Mouse (Mus musculus): Measurements from ENCODE around the gene Tifab. TPM values are rescaled to one million over a fixed set of nuclear protein-coding genes. Genes with fewer than 3 reads are reported as not detected.

Gene Tifab
- 0.49 and 0.52 TPM in 2 replicates for total RNA-seq (2014; rRNA removed)
- polyA plus RNA-seq (2015; fragmentation: Nextera tagmentation; extraction: Ambion mirVana), result 0.64 and 0.76 TPM in 2 replicates

- H3K4me1 ChIP-seq (ENCODE audit: insufficient read depth, low read length), result no peaks in the 10 kb centered on the region
- no peak for DNase-seq (ENCODE audit: low spot score)
- no peaks in the 10 kb centered on the region for H3K9me3 ChIP-seq (ENCODE audit: low read length)
- ATAC-seq (ENCODE audit: low FRiP score), result no peak
- no peaks in the 10 kb centered on the region for H3K27me3 ChIP-seq (ENCODE audit: insufficient read depth, low read length)
- H3K4me2 ChIP-seq (ENCODE audit: low read depth, low read length, poor library complexity, severe bottlenecking), result no peak within 1 kb of the TSS
- H3K27ac ChIP-seq (ENCODE audit: low read depth, low read length), result no peak within 1 kb of the TSS
- no peak within 1 kb of the TSS for H3K4me3 ChIP-seq (ENCODE audit: low read depth, low read length)
- H3K9ac ChIP-seq (replicated peaks; ENCODE audit: low read length, poor library complexity, severe bottlenecking), result no peak within 1 kb of the TSS
- WGBS, result 87% methylated on average over 16 of the region's 16 CpGs
- TF ChIP-seq CTCF (IDR thresholded peaks at IDR 0.05), result no peak
- H3K36me3 ChIP-seq (ENCODE audit: insufficient read depth, low read length), result no peaks in the 10 kb centered on the region
These were observed at the start of gene Tifab for GRCm38 (mm10) chr13:56178416-56179035. Gene Tifab (minus strand): TSS chr13:56178885.

- peaks cover 38% of the 10 kb centered on the region for H3K27me3 ChIP-seq (ENCODE audit: insufficient read depth, low read length)
- H3K4me3 ChIP-seq (ENCODE audit: low read depth, low read length), result no peak overlapping the region
- H3K9me3 ChIP-seq (ENCODE audit: low read length), result no peaks in the 10 kb centered on the region
- WGBS, result 21% methylated on average over 10 of the region's 10 CpGs
- no peak overlapping the region for H3K4me2 ChIP-seq (ENCODE audit: low read depth, low read length, poor library complexity, severe bottlenecking)
- H3K4me1 ChIP-seq (ENCODE audit: insufficient read depth, low read length), result peaks cover 6% of the 10 kb centered on the region; the same call in 1 of the 2 replicates
- no peak overlapping the region for H3K27ac ChIP-seq (ENCODE audit: low read depth, low read length)
- ATAC-seq (ENCODE audit: low FRiP score), result peak; percentile 62
- peak; percentile 80 for DNase-seq (ENCODE audit: low spot score)
- TF ChIP-seq CTCF (IDR thresholded peaks at IDR 0.05), result no peak
- no peak overlapping the region for H3K9ac ChIP-seq (replicated peaks; ENCODE audit: low read length, poor library complexity, severe bottlenecking)
- no peaks in the 10 kb centered on the region for H3K36me3 ChIP-seq (ENCODE audit: insufficient read depth, low read length)
These were observed 47.7 kb upstream of the Tifab start for GRCm38 (mm10) chr13:56226175-56226954.

- H3K9ac ChIP-seq (replicated peaks; ENCODE audit: low read length, poor library complexity, severe bottlenecking), result no peak overlapping the region
- 12% methylated on average over 21 of the region's 21 CpGs for WGBS
- peaks cover 11% of the 10 kb centered on the region for H3K4me1 ChIP-seq (ENCODE audit: insufficient read depth, low read length)
- DNase-seq (ENCODE audit: low spot score) (no peak), ATAC-seq (ENCODE audit: low FRiP score) (no peak)
- H3K36me3 ChIP-seq (ENCODE audit: insufficient read depth, low read length), result no peaks in the 10 kb centered on the region
- no peak overlapping the region for H3K27ac ChIP-seq (ENCODE audit: low read depth, low read length)
- peaks cover 35% of the 10 kb centered on the region for H3K27me3 ChIP-seq (ENCODE audit: insufficient read depth, low read length)
- H3K4me3 ChIP-seq (ENCODE audit: low read depth, low read length), result no peak overlapping the region
- no peak for TF ChIP-seq CTCF (IDR thresholded peaks at IDR 0.05)
- H3K9me3 ChIP-seq (ENCODE audit: low read length), result no peaks in the 10 kb centered on the region
- no peak overlapping the region for H3K4me2 ChIP-seq (ENCODE audit: low read depth, low read length, poor library complexity, severe bottlenecking)
These were observed 44.9 kb upstream of the Tifab start for GRCm38 (mm10) chr13:56223625-56224024.

- no peak overlapping the region for H3K27ac ChIP-seq (ENCODE audit: low read depth, low read length)
- H3K36me3 ChIP-seq (ENCODE audit: insufficient read depth, low read length), result no peaks in the 10 kb centered on the region
- no peaks in the 10 kb centered on the region for H3K9me3 ChIP-seq (ENCODE audit: low read length)
- peaks cover 35% of the 10 kb centered on the region for H3K27me3 ChIP-seq (ENCODE audit: insufficient read depth, low read length)
- no peak for DNase-seq (ENCODE audit: low spot score)
- WGBS, result 15% methylated on average over 4 of the region's 4 CpGs
- H3K4me2 ChIP-seq (ENCODE audit: low read depth, low read length, poor library complexity, severe bottlenecking), result no peak overlapping the region
- H3K4me1 ChIP-seq (ENCODE audit: insufficient read depth, low read length), result peaks cover 11% of the 10 kb centered on the region
- TF ChIP-seq CTCF (IDR thresholded peaks at IDR 0.05), result no peak
- no peak overlapping the region for H3K9ac ChIP-seq (replicated peaks; ENCODE audit: low read length, poor library complexity, severe bottlenecking)
- no peak for ATAC-seq (ENCODE audit: low FRiP score)
- no peak overlapping the region for H3K4me3 ChIP-seq (ENCODE audit: low read depth, low read length)
These were observed 44.2 kb upstream of the Tifab start for GRCm38 (mm10) chr13:56222849-56223246.

- Histone ChIP-seq H3K36me3 (ENCODE audit: insufficient read depth, low read length) (no peaks in the 10 kb centered on the region), H3K4me2 (ENCODE audit: low read depth, low read length, poor library complexity, severe bottlenecking) (peak overlapping the region; percentile 71), H3K4me3 (ENCODE audit: low read depth, low read length) (peak overlapping the region; percentile 32), H3K27ac (ENCODE audit: low read depth, low read length) (no peak overlapping the region), H3K9me3 (ENCODE audit: low read length) (no peaks in the 10 kb centered on the region), H3K9ac (replicated peaks; ENCODE audit: low read length, poor library complexity, severe bottlenecking) (0 out of 2 replicates have a peak overlapping the region, but pooled peaks have one; percentile 50), H3K4me1 (ENCODE audit: insufficient read depth, low read length) (peaks cover 11% of the 10 kb centered on the region), H3K27me3 (ENCODE audit: insufficient read depth, low read length) (peaks cover 35% of the 10 kb centered on the region)
- peak; percentile 65 for DNase-seq (ENCODE audit: low spot score)
- WGBS, result 5% methylated on average over 50 of the region's 50 CpGs
- TF ChIP-seq CTCF (IDR thresholded peaks at IDR 0.05), result no peak
- no peak; the same call in 1 of the 2 replicates for ATAC-seq (ENCODE audit: low FRiP score)
These were observed 43.5 kb upstream of the Tifab start for GRCm38 (mm10) chr13:56221995-56222848.
